Mouse (Mus musculus) hindbrain, embryonic 12.5 days (tissue): Measurements from ENCODE around the gene Trub1. TPM values are rescaled to one million over a fixed set of nuclear protein-coding genes. Genes with fewer than 3 reads are reported as not detected.
A peak's percentile ranks its signal among the peaks of the same experiment; 100 is the strongest.

Source experiments
- ATAC-seq: fragments of 200-750 bp; cut with Nextera tagmentation; 2 replicates; pipeline ENCODE4 v1.8.0; 2017; ENCODE audit warnings: moderate TSS enrichment; ENCODE audit not compliant: low FRiP score
- H3K27ac ChIP-seq: fragments of 300-500 bp; sonication (generic); 2 replicates; pipeline ENCODE4 v1.5.1; 2016; ENCODE audit warnings: mild to moderate bottlenecking
- H3K27me3 ChIP-seq: fragments of 300-500 bp; sonication (generic); 2 replicates; pipeline ENCODE4 v1.6.1; 2016; ENCODE audit warnings: mild to moderate bottlenecking
- H3K36me3 ChIP-seq: fragments of 300-500 bp; sonication (generic); 2 replicates; pipeline ENCODE4 v1.6.1; 2016; ENCODE audit warnings: mild to moderate bottlenecking
- H3K4me1 ChIP-seq: fragments of 300-500 bp; sonication (generic); 2 replicates; pipeline ENCODE4 v1.6.1; 2016
- H3K4me2 ChIP-seq: fragments of 300-500 bp; sonication (generic); replicated peaks from 2 replicates; pipeline ENCODE4 v1.6.1; 2016; ENCODE audit warnings: mild to moderate bottlenecking
- H3K4me3 ChIP-seq: fragments of 300-500 bp; sonication (generic); 2 replicates; pipeline ENCODE4 v1.5.1; 2016; ENCODE audit warnings: mild to moderate bottlenecking
- H3K9ac ChIP-seq: fragments of 300-500 bp; sonication (generic); 2 replicates; pipeline ENCODE4 v1.6.1; 2016; ENCODE audit warnings: mild to moderate bottlenecking, moderate library complexity
- H3K9me3 ChIP-seq: fragments of 300-500 bp; sonication (generic); replicated peaks from 2 replicates; pipeline ENCODE4 v1.6.1; 2016; ENCODE audit warnings: mild to moderate bottlenecking
- WGBS: fragments of 180-500 bp; shearing (Covaris S2); methylation state at CpG from one replicate; pipeline ENCODE4 v1.1.7; 2016; 5-methylcytosine and 5-hydroxymethylcytosine counted together
- polyA plus RNA-seq: library from polyadenylated mRNA; unstranded; fragments of >200 nt; fragmentation: Nextera tagmentation; extraction: Ambion mirVana; gene quantifications from 2 replicates; pipeline ENCODE4 v1.2.1, GENCODE M21; 2016

The Trub1 gene
- polyA plus RNA-seq, 1 experiment from 2014 or later, result 15.9 TPM

DNA sequence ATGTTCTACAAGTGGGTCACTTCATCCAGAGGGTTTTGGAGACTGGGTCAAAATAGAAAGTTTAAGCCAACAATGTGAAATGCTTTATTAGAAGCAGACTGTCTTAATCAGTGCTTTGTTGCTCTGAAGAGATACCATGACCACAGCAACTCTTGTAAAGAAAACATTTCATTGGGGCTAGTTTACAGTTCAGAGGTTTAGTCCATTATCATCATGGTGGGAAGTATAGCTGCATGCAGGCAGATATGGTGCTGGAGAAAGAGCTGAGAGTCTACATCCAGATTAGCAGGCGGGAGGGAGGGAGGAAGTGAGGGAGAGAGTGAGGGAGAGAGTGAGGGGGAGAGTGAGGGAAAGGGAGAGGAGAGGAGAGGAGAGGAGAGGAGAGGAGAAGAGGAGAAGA lies 1.9 kb upstream of the Trub1 start:
- no peak overlapping the region for H3K4me2 ChIP-seq
- no peak overlapping the region for H3K27ac ChIP-seq
- H3K36me3 ChIP-seq, result no peaks in the 10 kb centered on the region
- no peak for ATAC-seq
- H3K4me3 ChIP-seq, result no peak overlapping the region
- H3K9ac ChIP-seq, result no peak overlapping the region
- 82% methylated on average over 1 of the region's 1 CpGs for WGBS
- no peaks in the 10 kb centered on the region for H3K9me3 ChIP-seq
- H3K4me1 ChIP-seq, result peaks cover 12% of the 10 kb centered on the region
- no peaks in the 10 kb centered on the region for H3K27me3 ChIP-seq

DNA sequence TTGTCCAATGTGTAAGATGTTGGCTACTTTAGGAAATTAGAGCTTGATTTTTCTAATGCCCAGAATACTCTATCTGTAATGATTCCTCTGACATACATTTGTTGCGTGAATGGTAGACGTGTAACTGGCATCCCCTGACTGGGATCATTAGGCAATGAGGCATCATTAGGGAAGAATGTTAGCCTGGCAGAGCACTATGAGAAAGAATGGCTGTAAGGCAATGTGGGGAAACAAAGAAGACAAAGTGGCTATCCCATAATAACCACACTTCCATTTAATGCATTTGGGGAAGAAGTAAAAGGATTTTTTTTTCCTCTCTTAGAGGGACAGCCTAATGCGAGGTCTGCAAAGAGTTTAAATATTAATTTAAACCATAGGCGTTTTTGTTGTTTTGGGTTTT lies 950 bp upstream of the Trub1 start:
- H3K4me2 ChIP-seq, result no peak overlapping the region
- peaks cover 12% of the 10 kb centered on the region for H3K4me1 ChIP-seq
- H3K9ac ChIP-seq, result no peak overlapping the region
- no peak overlapping the region for H3K4me3 ChIP-seq
- H3K9me3 ChIP-seq, result no peaks in the 10 kb centered on the region; the same call in 1 of the 2 replicates
- no peak for ATAC-seq
- H3K27me3 ChIP-seq, result no peaks in the 10 kb centered on the region
- H3K36me3 ChIP-seq, result no peaks in the 10 kb centered on the region
- H3K27ac ChIP-seq, result no peak overlapping the region
- WGBS, result 90% methylated on average over 4 of the region's 4 CpGs

DNA sequence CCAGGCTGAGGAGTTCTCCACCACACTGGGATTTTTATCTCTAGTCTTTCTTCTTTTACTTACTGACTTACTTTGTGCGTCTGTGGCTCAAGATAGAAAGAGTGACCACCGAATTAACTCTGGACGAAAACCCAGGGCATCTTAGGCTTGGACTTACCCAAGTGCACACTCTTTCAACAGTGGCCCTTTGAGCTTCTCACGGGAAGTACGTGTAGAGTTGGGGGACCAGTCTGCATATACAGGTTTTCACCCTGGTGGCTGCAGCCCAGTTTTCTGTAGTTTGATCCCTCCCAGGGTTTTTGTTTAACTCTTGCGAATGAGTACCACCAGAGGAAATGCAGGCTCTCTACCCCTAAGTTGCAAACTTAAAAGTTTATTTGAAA lies 497 bp downstream of the Trub1 start:
- peak overlapping the region; percentile 74 for H3K9ac ChIP-seq
- peak overlapping the region; percentile 77 for H3K4me2 ChIP-seq
- no peak overlapping the region for H3K27ac ChIP-seq
- peak; percentile 39 for ATAC-seq
- no peaks in the 10 kb centered on the region; the same call in 1 of the 2 replicates for H3K9me3 ChIP-seq
- WGBS, result 12% methylated on average over 6 of the region's 6 CpGs
- peak overlapping the region; percentile 83 for H3K4me3 ChIP-seq
- peaks cover 12% of the 10 kb centered on the region for H3K4me1 ChIP-seq
- no peaks in the 10 kb centered on the region; the same call in 1 of the 2 replicates for H3K36me3 ChIP-seq
- H3K27me3 ChIP-seq, result no peaks in the 10 kb centered on the region

DNA sequence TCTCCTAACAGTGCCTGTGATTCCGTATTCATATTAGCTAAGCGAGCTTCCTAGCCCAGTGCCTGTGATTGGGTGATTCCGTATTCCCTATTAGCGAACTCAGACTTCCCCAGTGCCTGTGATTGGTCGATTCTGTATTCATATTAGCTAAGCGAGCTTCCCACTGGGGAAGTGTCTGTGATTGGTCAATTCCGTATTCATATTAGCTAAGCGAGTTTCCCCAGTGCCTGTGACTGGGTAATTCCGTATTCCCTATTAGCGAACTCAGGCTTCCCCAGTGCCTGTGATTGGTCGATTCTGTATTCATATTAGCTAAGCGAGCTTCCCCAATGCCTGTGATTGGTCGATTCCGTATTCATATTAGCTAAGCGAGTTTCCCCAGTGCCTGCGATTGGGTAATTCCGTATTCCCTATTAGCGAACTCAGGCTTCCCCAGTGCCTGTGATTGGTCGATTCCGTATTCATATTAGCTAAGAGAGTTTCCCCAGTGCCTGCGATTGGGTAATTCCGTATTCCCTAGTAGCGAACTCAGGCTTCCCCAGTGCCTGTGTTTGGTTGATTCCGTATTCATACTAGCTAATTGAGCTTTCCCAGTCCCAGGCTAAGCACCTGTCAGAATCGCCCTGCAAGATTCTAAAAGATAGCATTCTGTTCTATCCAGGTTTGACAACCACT lies 2.7 kb downstream of the Trub1 start:
- ATAC-seq, result no peak
- H3K9ac ChIP-seq, result no peak overlapping the region
- no peak overlapping the region for H3K4me3 ChIP-seq
- 96% methylated on average over 25 of the region's 25 CpGs for WGBS
- H3K4me2 ChIP-seq, result no peak overlapping the region
- no peak overlapping the region for H3K27ac ChIP-seq
- no peaks in the 10 kb centered on the region for H3K27me3 ChIP-seq
- no peaks in the 10 kb centered on the region; the same call in 1 of the 2 replicates for H3K9me3 ChIP-seq
- H3K36me3 ChIP-seq, result peaks cover 9% of the 10 kb centered on the region
- H3K4me1 ChIP-seq, result peaks cover 12% of the 10 kb centered on the region

- Histone ChIP-seq H3K4me3 (no peak overlapping the region), H3K27me3 (no peaks in the 10 kb centered on the region), H3K36me3 (peaks cover 13% of the 10 kb centered on the region), H3K9me3 (no peaks in the 10 kb centered on the region; the same call in 1 of the 2 replicates), H3K4me2 (no peak overlapping the region), H3K4me1 (peaks cover 12% of the 10 kb centered on the region), H3K27ac (no peak overlapping the region), H3K9ac (no peak overlapping the region)
- ATAC-seq, result no peak
- WGBS, result 74% methylated on average over 2 of the region's 2 CpGs
Measured at GRCm38 (mm10) chr19:57457075-57457474, 4.4 kb downstream of the Trub1 start.

DNA sequence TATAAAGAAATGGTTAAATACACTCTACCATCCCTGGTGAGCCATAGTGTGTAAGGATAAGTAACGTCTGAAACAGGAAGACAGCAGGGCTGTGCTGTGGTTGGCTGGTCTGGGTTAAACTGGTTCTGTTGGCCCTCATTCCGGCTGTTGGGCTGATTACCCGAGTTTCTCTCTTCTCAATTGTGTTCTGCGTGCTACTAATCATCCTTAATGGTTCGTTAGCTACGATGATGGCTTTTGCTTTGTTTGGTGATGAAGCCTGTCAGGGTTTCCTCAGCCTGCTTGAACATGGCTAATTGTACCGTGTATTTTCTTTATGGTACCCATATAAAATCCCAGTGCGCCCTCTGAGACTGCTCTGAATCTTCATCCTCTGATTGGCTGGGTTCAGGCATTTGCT lies 11.0 kb downstream of the Trub1 start:
- Histone ChIP-seq H3K4me1 (no peaks in the 10 kb centered on the region), H3K9me3 (no peaks in the 10 kb centered on the region), H3K27ac (no peak overlapping the region), H3K4me3 (no peak overlapping the region), H3K4me2 (no peak overlapping the region), H3K27me3 (no peaks in the 10 kb centered on the region), H3K36me3 (peaks cover 10% of the 10 kb centered on the region), H3K9ac (no peak overlapping the region)
- WGBS, result 67% methylated on average over 8 of the region's 8 CpGs
- ATAC-seq, result no peak

- peaks cover 13% of the 10 kb centered on the region; the same call in 1 of the 2 replicates for H3K36me3 ChIP-seq
- no peaks in the 10 kb centered on the region for H3K4me1 ChIP-seq
- H3K9me3 ChIP-seq, result no peaks in the 10 kb centered on the region
- H3K4me3 ChIP-seq, result no peak overlapping the region
- H3K27ac ChIP-seq, result no peak overlapping the region
- no peaks in the 10 kb centered on the region for H3K27me3 ChIP-seq
- ATAC-seq, result no peak
- 93% methylated on average over 7 of the region's 7 CpGs for WGBS
- no peak overlapping the region for H3K9ac ChIP-seq
- no peak overlapping the region for H3K4me2 ChIP-seq
Measured at GRCm38 (mm10) chr19:57465742-57466141, 13.0 kb downstream of the Trub1 start.

DNA sequence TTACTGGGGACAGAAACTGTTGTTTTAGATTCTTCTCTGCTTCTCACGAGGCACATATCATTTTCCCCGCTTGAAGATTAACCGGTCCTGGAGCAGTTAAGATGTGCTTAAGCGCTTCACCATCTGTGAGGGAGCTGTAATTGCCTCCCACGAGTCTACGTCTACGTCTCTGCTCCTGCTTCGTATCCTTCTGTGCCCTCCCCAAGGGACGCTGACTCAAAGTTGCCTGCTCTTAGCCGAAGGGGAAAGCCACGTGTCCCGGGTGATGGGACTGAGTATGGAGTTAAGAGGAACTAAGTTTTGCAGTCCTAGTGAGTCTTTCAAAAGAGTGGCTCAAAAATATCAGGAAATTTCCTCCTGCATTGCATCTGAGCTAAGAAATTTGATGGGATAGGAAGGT lies 18.3 kb downstream of the Trub1 start:
- Histone ChIP-seq H3K4me2 (no peak overlapping the region), H3K27ac (no peak overlapping the region), H3K9me3 (no peaks in the 10 kb centered on the region), H3K4me3 (no peak overlapping the region), H3K4me1 (peaks cover 11% of the 10 kb centered on the region), H3K27me3 (no peaks in the 10 kb centered on the region), H3K9ac (no peak overlapping the region), H3K36me3 (peaks cover 8% of the 10 kb centered on the region; the same call in 1 of the 2 replicates)
- ATAC-seq, result no peak
- WGBS, result 71% methylated on average over 12 of the region's 12 CpGs

DNA sequence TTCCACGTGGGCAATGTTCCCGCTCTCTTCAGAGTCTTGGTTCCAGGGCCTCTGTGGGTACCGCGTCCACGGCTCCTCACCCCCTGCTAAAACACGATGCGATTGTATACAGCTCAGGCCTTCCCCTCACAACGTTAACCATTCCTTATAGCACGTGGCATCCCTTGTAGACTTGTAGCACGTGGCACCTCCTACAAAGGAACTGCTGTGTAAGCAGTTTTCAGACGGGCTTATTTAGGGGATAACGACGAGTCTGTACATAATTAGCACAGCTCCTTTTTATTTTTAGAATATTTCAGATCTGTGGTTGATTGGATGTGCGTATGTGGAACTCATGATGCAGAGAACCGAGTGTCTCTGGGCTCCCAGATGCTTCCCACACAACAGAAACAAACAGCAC lies 19.5 kb downstream of the Trub1 start:
- H3K4me1 ChIP-seq, result peaks cover 15% of the 10 kb centered on the region
- no peaks in the 10 kb centered on the region for H3K9me3 ChIP-seq
- no peak overlapping the region for H3K9ac ChIP-seq
- WGBS, result 88% methylated on average over 15 of the region's 15 CpGs
- peaks cover 8% of the 10 kb centered on the region; the same call in 1 of the 2 replicates for H3K36me3 ChIP-seq
- ATAC-seq, result no peak
- no peak overlapping the region for H3K4me2 ChIP-seq
- H3K27ac ChIP-seq, result no peak overlapping the region
- H3K4me3 ChIP-seq, result no peak overlapping the region
- no peaks in the 10 kb centered on the region for H3K27me3 ChIP-seq

DNA sequence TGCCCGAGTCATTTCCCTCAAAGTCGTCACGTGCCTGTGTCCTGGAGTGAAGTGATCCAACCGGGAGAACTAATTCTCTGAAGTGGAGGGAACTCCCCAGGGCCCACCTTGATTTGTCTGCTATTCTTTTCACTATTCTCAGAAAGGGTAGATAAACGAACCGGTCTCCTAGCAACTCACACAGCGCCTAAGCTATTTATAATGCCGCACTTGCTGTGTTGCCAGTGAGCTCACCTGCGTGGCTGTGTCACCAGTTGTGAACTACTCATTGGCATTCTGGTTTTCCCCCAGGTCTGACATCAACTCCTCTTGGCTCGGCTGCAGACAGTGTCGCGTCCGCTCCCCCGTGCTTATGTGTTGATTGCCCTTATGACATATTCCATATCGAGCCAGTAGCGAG lies 20.6 kb downstream of the Trub1 start:
- no peak overlapping the region for H3K4me2 ChIP-seq
- 64% methylated on average over 16 of the region's 16 CpGs for WGBS
- no peak for ATAC-seq
- no peak overlapping the region for H3K4me3 ChIP-seq
- no peaks in the 10 kb centered on the region for H3K27me3 ChIP-seq
- no peak overlapping the region; the same call in 1 of the 2 replicates for H3K27ac ChIP-seq
- H3K36me3 ChIP-seq, result peaks cover 8% of the 10 kb centered on the region; the same call in 1 of the 2 replicates
- H3K9ac ChIP-seq, result no peak overlapping the region
- peaks cover 15% of the 10 kb centered on the region for H3K4me1 ChIP-seq
- H3K9me3 ChIP-seq, result no peaks in the 10 kb centered on the region

DNA sequence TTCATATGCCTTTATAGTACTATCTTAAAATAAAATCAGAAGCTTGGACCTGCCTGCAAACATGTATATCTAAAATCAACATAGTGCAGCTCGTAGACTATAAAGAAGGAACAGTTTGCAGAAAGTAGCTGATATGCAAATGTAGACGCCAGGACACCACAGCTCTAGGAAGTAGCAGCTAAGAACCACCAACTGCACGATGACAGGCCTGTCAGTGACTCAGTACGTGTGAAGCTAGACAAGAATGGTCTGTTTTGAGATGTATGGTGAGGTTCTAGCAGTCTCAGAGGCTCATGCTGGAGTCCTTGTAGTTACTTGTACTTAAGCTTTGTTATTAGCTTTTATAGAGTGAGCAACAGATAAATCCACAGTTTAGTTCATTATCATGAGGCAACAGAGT lies 22.6 kb downstream of the Trub1 start:
- Histone ChIP-seq H3K4me3 (no peak overlapping the region), H3K4me1 (peaks cover 22% of the 10 kb centered on the region), H3K9ac (no peak overlapping the region), H3K27ac (no peak overlapping the region), H3K9me3 (no peaks in the 10 kb centered on the region), H3K27me3 (no peaks in the 10 kb centered on the region), H3K36me3 (no peaks in the 10 kb centered on the region), H3K4me2 (no peak overlapping the region)
- WGBS, result 88% methylated on average over 4 of the region's 4 CpGs
- no peak for ATAC-seq

DNA sequence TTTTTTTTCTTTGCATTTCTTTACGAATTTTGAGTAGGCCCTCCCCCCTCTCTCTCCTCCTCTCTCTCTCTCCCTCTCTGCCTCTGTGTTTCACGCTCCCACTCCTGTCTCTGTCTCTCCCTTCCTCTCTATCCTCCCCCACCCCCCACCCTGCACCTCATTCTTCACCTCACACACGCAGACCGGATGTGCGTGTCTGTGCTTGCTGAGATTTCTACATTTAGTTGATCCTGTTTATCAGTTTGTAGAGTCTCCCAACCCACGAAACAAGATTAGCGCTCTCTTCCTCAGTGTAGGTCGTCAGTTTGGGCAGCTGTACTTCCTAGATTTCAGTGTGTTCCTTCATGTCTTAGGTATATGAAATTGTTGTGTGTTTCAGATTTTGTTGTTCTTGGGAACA lies 24.6 kb downstream of the Trub1 start:
- 76% methylated on average over 8 of the region's 8 CpGs for WGBS
- Histone ChIP-seq H3K4me1 (peaks cover 26% of the 10 kb centered on the region), H3K4me3 (no peak overlapping the region), H3K27me3 (no peaks in the 10 kb centered on the region), H3K27ac (no peak overlapping the region), H3K9ac (no peak overlapping the region), H3K36me3 (no peaks in the 10 kb centered on the region), H3K4me2 (no peak overlapping the region), H3K9me3 (no peaks in the 10 kb centered on the region)
- ATAC-seq, result no peak

- ATAC-seq, result no peak
- Histone ChIP-seq H3K9ac (no peak overlapping the region), H3K4me2 (no peak overlapping the region), H3K36me3 (no peaks in the 10 kb centered on the region), H3K4me1 (peaks cover 22% of the 10 kb centered on the region), H3K27me3 (no peaks in the 10 kb centered on the region), H3K27ac (no peak overlapping the region), H3K4me3 (no peak overlapping the region), H3K9me3 (no peaks in the 10 kb centered on the region)
- 81% methylated on average over 11 of the region's 11 CpGs for WGBS
Measured at GRCm38 (mm10) chr19:57478056-57478455, 25.3 kb downstream of the Trub1 start.
